Comparison of ENCODE assay signal across 21 mouse cellular contexts in genomic region chr16:25485007-25485406, GRCm38 (mm10).
DNase-seq lines count a peak whose midpoint lies in the region; ATAC-seq and TF ChIP-seq lines count a peak whose summit lies in the region.
"Had no signal": no experiment of that assay in that cellular context is flagged by ENCODE, and none has a peak within 500 bp of the region (broad histone marks: within the 10 kb centered on the region; RNA-seq: fewer than 3 reads in every experiment).

No protein-coding gene starts in this region.

- H3K4me2 ChIP-seq in stomach, embryonic 16.5 days (ENCODE audit: low read depth, low read length), result no peak overlapping the region
- no peak overlapping the region for H3K4me2 ChIP-seq in hindbrain, embryonic 12.5 days (replicated peaks)
- H3K4me2 ChIP-seq: embryonic facial prominence, embryonic 13.5 days; heart, embryonic 15.5 days; limb, embryonic 13.5 days; midbrain, embryonic 11.5 days; stomach, embryonic 15.5 days had no signal

- H3K4me1 ChIP-seq in embryonic fibroblast, embryonic 13.5 days (ENCODE audit: control insufficient read depth, insufficient read depth, low read length), result peaks cover 11% of the 10 kb centered on the region; the same call in 1 of the 2 replicates
- H3K4me1 ChIP-seq in stomach, embryonic 16.5 days (ENCODE audit: control insufficient read depth, insufficient read depth, low read length), result peaks cover 6% of the 10 kb centered on the region; the same call in 1 of the 2 replicates
- H3K4me1 ChIP-seq in hindbrain, embryonic 12.5 days, result 0 out of 2 replicates have a peak, but pooled peaks cover 3% of the 10 kb centered on the region
- H3K4me1 ChIP-seq: embryonic facial prominence, embryonic 13.5 days; stomach, embryonic 15.5 days had no signal

- no peaks in the 10 kb centered on the region for H3K36me3 ChIP-seq in stomach, embryonic 16.5 days (ENCODE audit: control insufficient read depth, insufficient read depth, low read length)
- H3K36me3 ChIP-seq in hindbrain, embryonic 12.5 days, result no peaks in the 10 kb centered on the region
- H3K36me3 ChIP-seq: embryonic facial prominence, embryonic 13.5 days; heart, embryonic 15.5 days; limb, embryonic 13.5 days; stomach, embryonic 15.5 days had no signal

- H3K27ac ChIP-seq in embryonic fibroblast, embryonic 13.5 days (ENCODE audit: insufficient read depth, low read length), result peak overlapping the region; percentile 66; the same call in 1 of the 2 replicates
- H3K27ac ChIP-seq in stomach, embryonic 16.5 days (ENCODE audit: low read length), result peak overlapping the region; percentile 36; the same call in 1 of the 2 replicates
- no peak overlapping the region for H3K27ac ChIP-seq in hindbrain, embryonic 12.5 days
- H3K27ac ChIP-seq: embryonic facial prominence, embryonic 13.5 days; gastrocnemius, adult 2 months; heart, adult 2 months; heart, embryonic 15.5 days; limb, embryonic 13.5 days; liver, embryonic 14.5 days; stomach, embryonic 15.5 days had no signal

- TF ChIP-seq POLR2A in embryonic fibroblast, embryonic 13.5 days (IDR thresholded peaks at IDR 0.05; ENCODE audit: low read depth, low read length), result no peak

- 83% methylated on average over 9 of the region's 9 CpGs for WGBS in stomach, embryonic 16.5 days
- 80% methylated on average over 9 of the region's 9 CpGs for WGBS in hindbrain, embryonic 12.5 days

- no peaks in the 10 kb centered on the region for H3K9me3 ChIP-seq in stomach, embryonic 16.5 days (replicated peaks; ENCODE audit: control insufficient read depth, low read length)
- no peaks in the 10 kb centered on the region for H3K9me3 ChIP-seq in hindbrain, embryonic 12.5 days (replicated peaks)
- H3K9me3 ChIP-seq: embryonic facial prominence, embryonic 13.5 days; heart, embryonic 15.5 days; limb, embryonic 13.5 days; stomach, embryonic 15.5 days had no signal

- no peaks in the 10 kb centered on the region for H3K27me3 ChIP-seq in stomach, embryonic 16.5 days (ENCODE audit: control insufficient read depth, insufficient read depth, low read length)
- no peaks in the 10 kb centered on the region for H3K27me3 ChIP-seq in hindbrain, embryonic 12.5 days
- H3K27me3 ChIP-seq: embryonic facial prominence, embryonic 13.5 days; heart, embryonic 15.5 days; limb, embryonic 13.5 days; stomach, embryonic 15.5 days had no signal

- no peak for TF ChIP-seq CTCF in embryonic fibroblast, embryonic 13.5 days (IDR thresholded peaks at IDR 0.05; ENCODE audit: borderline replicate concordance, insufficient read depth, low read length)

- H3K9ac ChIP-seq in stomach, embryonic 16.5 days (ENCODE audit: low read length), result no peak overlapping the region
- no peak overlapping the region for H3K9ac ChIP-seq in hindbrain, embryonic 12.5 days
- H3K9ac ChIP-seq: embryonic facial prominence, embryonic 13.5 days; forebrain, postnatal 0 days; heart, embryonic 15.5 days; limb, embryonic 13.5 days; liver, embryonic 14.5 days; stomach, embryonic 15.5 days had no signal

- DNase-seq in A20 (ENCODE audit: low read depth, low spot score), result peak; percentile 45
- DNase-seq in thymus, postnatal 10 days (ENCODE audit: low spot score in 2 of 2), result no peak
- DNase-seq in adrenal gland, postnatal 14 days, result no peak
- DNase-seq: cerebellum, postnatal 10 days; forebrain, postnatal 0 days; gastrocnemius, adult 2 months; heart, adult 2 months; kidney, adult 2 months; kidney, postnatal 10 days; layer of hippocampus, postnatal 36 days; right cerebral cortex, postnatal 14 days had no signal

- H3K4me3 ChIP-seq in embryonic fibroblast, embryonic 13.5 days (ENCODE audit: insufficient read depth, low read length), result no peak overlapping the region
- no peak overlapping the region for H3K4me3 ChIP-seq in stomach, embryonic 16.5 days (replicated peaks; ENCODE audit: low read length)
- H3K4me3 ChIP-seq in hindbrain, embryonic 12.5 days, result no peak overlapping the region
- H3K4me3 ChIP-seq: embryonic facial prominence, embryonic 13.5 days; gastrocnemius, adult 2 months; heart, adult 2 months; heart, embryonic 15.5 days; limb, embryonic 13.5 days; stomach, embryonic 15.5 days had no signal

- peak; percentile 49 for ATAC-seq in CD4-positive, CD25-positive, alpha-beta regulatory T cell, adult 4 months
- ATAC-seq in stomach, embryonic 16.5 days (ENCODE audit: insufficient read depth, low FRiP score), result peak; percentile 53
- no peak for ATAC-seq in hindbrain, embryonic 12.5 days (ENCODE audit: low FRiP score)
- ATAC-seq: forebrain, postnatal 0 days had no signal
